Mouse (Mus musculus) ES-E14 (cell line): ENCODE measurements around the gene Gm20498.

Experiments
- HCFC1 ChIP-seq: IDR thresholded peaks from 2 replicates; pipeline ENCODE4 v1.6.1; 2012; ENCODE audit warnings: low read length, inconsistent platforms, borderline replicate concordance; ENCODE audit not compliant: insufficient read depth
- MAFK ChIP-seq: IDR thresholded peaks from 2 replicates; pipeline ENCODE4 v1.6.1; 2014; ENCODE audit warnings: mild to moderate bottlenecking, low read depth, low read length, inconsistent platforms; ENCODE audit not compliant: insufficient read depth
- ZNF384 ChIP-seq: IDR thresholded peaks from 2 replicates; pipeline ENCODE4 v1.6.1; 2012; ENCODE audit warnings: low read depth, low read length, inconsistent platforms

- no peak for TF ChIP-seq HCFC1
- TF ChIP-seq ZNF384 = no peak
- no peak for TF ChIP-seq MAFK
Measured at GRCm38 (mm10) chr12:81568374-81568773, 35.7 kb upstream of the Gm20498 start, which contains the start of gene Adam21.
